Mouse (Mus musculus) lung, embryonic 15.5 days (tissue): ENCODE measurements around the gene Atp11c. TPM values are rescaled to one million over a fixed set of nuclear protein-coding genes. Genes with fewer than 3 reads are reported as not detected.

Source experiments
- ATAC-seq: fragments of 200-750 bp; cut with Nextera tagmentation; 2 replicates; pipeline ENCODE4 v1.8.0; 2017; ENCODE audit warnings: moderate number of reproducible peaks, borderline replicate concordance; ENCODE audit not compliant: low FRiP score, low TSS enrichment; ENCODE audit errors: extremely low read depth
- H3K27ac ChIP-seq: fragments of 300-500 bp; sonication (generic); 2 replicates; pipeline ENCODE4 v1.5.1; 2015; ENCODE audit warnings: moderate library complexity, mild to moderate bottlenecking, inconsistent platforms
- H3K27me3 ChIP-seq: fragments of 300-500 bp; sonication (generic); 2 replicates; pipeline ENCODE4 v1.6.1; 2015; ENCODE audit warnings: inconsistent platforms
- H3K36me3 ChIP-seq: fragments of 300-500 bp; sonication (generic); 2 replicates; pipeline ENCODE4 v1.6.1; 2015; ENCODE audit warnings: inconsistent platforms
- H3K4me1 ChIP-seq: fragments of 300-500 bp; sonication (generic); 2 replicates; pipeline ENCODE4 v1.6.1; 2015; ENCODE audit warnings: inconsistent platforms
- H3K4me2 ChIP-seq: fragments of 300-500 bp; sonication (generic); 2 replicates; pipeline ENCODE4 v1.6.1; 2015; ENCODE audit warnings: inconsistent platforms, mild to moderate bottlenecking, moderate library complexity
- H3K4me3 ChIP-seq: fragments of 300-500 bp; sonication (generic); 2 replicates; pipeline ENCODE4 v1.5.1; 2015; ENCODE audit warnings: mild to moderate bottlenecking, inconsistent platforms
- H3K9ac ChIP-seq: fragments of 300-500 bp; sonication (generic); 2 replicates; pipeline ENCODE4 v1.6.1; 2015; ENCODE audit warnings: inconsistent platforms
- H3K9me3 ChIP-seq: fragments of 300-500 bp; sonication (generic); 2 replicates; pipeline ENCODE4 v1.6.1; 2016; ENCODE audit warnings: inconsistent platforms
- WGBS: fragments of 180-500 bp; shearing (Covaris S2); methylation state at CpG from one replicate; pipeline ENCODE4 v1.1.7; 2015; 5-methylcytosine and 5-hydroxymethylcytosine counted together
- polyA plus RNA-seq: library from polyadenylated mRNA; unstranded; fragments of >200 nt; fragmentation: Nextera tagmentation; extraction: Ambion mirVana; gene quantifications from 2 replicates; pipeline ENCODE4 v1.2.1, GENCODE M21; 2015

Atp11c gene
- polyA plus RNA-seq, 1 experiment from 2014 or later = 7.8 TPM

DNA sequence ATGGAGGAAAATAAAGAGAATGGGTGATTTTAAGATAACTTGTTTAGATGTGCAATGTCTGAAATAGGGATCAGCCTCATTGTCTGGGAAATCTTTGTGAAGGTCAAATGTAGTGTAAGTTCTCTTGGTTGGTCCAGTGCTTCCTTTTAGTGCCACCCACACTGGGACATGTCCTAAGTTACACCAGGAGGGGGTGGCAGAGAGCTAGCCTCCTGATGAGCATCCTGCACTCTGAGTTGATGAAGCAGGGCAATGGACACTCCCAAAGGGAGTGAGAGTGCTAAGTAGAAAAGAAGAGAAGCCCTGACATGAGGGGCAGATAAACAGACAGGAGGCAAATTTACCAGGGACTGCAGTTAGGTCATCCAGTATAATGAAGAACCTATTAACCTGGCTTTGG is 88.5 kb downstream of the Atp11c start:
- Histone ChIP-seq H3K27me3 (no peaks in the 10 kb centered on the region), H3K36me3 (no peaks in the 10 kb centered on the region), H3K27ac (no peak overlapping the region), H3K4me2 (no peak overlapping the region), H3K4me3 (no peak overlapping the region), H3K9me3 (no peaks in the 10 kb centered on the region), H3K9ac (no peak overlapping the region), H3K4me1 (no peaks in the 10 kb centered on the region)
- no peak for ATAC-seq

DNA sequence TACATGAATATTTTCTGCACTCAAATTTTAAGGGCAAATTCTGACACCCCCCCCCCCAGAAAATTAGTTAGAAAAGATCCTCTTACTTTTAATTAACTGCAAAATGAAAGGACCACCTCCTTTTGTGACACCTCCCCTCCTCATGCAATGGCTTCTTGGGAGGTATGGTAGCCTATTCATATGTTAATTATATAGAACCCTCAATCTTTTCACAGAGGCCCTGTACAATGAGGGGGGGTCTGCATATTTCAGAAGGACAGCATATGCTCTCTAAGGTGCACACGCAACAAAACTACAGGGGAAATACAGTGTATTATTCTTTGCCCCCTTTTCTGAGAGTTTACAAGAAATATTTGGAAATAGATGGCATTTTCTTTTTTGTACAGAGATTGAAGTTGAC is 94.7 kb downstream of the Atp11c start:
- Histone ChIP-seq H3K27me3 (no peaks in the 10 kb centered on the region), H3K27ac (no peak overlapping the region), H3K4me2 (no peak overlapping the region), H3K4me3 (no peak overlapping the region), H3K9ac (no peak overlapping the region), H3K9me3 (no peaks in the 10 kb centered on the region), H3K36me3 (no peaks in the 10 kb centered on the region), H3K4me1 (no peaks in the 10 kb centered on the region)
- ATAC-seq = no peak
- WGBS = 85% methylated on average over 1 of the region's 1 CpGs

DNA sequence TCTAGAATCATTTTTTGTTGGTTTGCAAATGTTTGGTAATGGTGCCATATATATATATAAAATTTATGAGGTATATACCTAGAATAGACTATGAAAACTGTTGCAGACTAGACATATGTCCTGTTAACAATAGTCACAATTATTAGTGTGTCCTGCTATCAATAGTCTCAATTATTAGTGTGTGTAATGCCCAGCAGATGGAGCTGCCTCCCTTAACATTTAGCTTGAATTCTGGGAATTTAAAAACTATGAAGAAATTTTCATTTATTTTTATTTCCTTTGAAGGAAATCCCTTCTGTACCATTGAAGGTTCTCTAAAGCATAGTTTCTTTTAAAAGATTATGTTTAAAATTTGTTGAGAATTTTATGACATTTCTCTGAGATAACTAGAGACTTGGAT is 97.2 kb downstream of the Atp11c start:
- no peaks in the 10 kb centered on the region for H3K9me3 ChIP-seq
- no peak overlapping the region for H3K4me2 ChIP-seq
- ATAC-seq = no peak
- H3K27ac ChIP-seq = no peak overlapping the region
- no peaks in the 10 kb centered on the region for H3K36me3 ChIP-seq
- no peak overlapping the region for H3K9ac ChIP-seq
- H3K4me3 ChIP-seq = no peak overlapping the region
- H3K4me1 ChIP-seq = no peaks in the 10 kb centered on the region
- H3K27me3 ChIP-seq = no peaks in the 10 kb centered on the region

DNA sequence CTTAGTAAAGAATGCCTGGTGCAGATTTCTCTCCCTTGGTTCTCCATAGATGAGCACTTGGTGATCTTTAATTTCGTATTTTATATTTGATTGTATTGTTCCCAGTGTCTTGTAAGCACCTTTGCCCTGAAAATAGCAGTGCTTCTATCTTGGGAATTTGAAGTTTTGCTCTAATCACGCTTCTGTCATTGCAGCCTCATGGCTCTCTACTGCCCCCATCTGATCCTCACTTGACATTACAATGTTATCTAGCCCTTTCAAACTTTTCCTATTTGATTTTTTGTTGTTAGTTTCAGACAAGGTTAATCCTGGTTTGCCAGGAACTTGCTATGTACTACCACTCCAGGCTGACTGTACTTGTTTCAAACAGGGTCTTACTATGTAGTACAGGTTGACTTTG is 128.7 kb downstream of the Atp11c start:
- no peak overlapping the region for H3K4me3 ChIP-seq
- no peaks in the 10 kb centered on the region for H3K27me3 ChIP-seq
- H3K36me3 ChIP-seq = no peaks in the 10 kb centered on the region
- H3K27ac ChIP-seq = no peak overlapping the region
- no peaks in the 10 kb centered on the region for H3K9me3 ChIP-seq
- ATAC-seq = no peak
- no peaks in the 10 kb centered on the region for H3K4me1 ChIP-seq
- H3K4me2 ChIP-seq = no peak overlapping the region
- WGBS = 3% methylated on average over 2 of the region's 2 CpGs
- H3K9ac ChIP-seq = no peak overlapping the region

GRCm38 (mm10) chrX:60414563-60415111 is 177.9 kb downstream of the Atp11c start:
- H3K36me3 ChIP-seq = no peaks in the 10 kb centered on the region
- H3K4me1 ChIP-seq = no peaks in the 10 kb centered on the region
- no peaks in the 10 kb centered on the region for H3K9me3 ChIP-seq
- no peak for ATAC-seq
- WGBS = 69% methylated on average over 4 of the region's 4 CpGs
- no peaks in the 10 kb centered on the region for H3K27me3 ChIP-seq
- H3K9ac ChIP-seq = no peak overlapping the region
- H3K4me3 ChIP-seq = no peak overlapping the region
- no peak overlapping the region for H3K4me2 ChIP-seq
- no peak overlapping the region for H3K27ac ChIP-seq

DNA sequence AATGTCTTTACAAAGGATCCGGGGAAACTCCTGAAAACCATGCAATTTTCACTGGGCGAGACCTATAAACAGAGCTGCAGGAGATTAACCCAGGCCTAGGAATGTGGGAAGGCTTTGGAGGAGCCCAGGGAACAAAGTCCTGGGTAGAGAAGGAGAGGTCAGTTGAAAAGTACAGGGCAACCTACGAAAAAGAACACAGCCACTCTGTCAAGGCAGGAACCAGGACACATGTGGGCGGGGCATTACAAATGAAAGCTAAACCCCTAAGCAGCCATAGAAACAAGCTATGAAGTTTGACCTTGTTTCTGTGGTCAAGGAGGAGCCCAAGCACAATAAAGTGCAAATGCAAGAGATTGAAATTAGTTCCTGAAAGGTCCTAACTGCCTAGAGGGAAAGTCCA is 186.8 kb downstream of the Atp11c start:
- no peak overlapping the region for H3K4me2 ChIP-seq
- WGBS = 70% methylated on average over 4 of the region's 4 CpGs
- H3K27ac ChIP-seq = no peak overlapping the region
- H3K27me3 ChIP-seq = no peaks in the 10 kb centered on the region
- H3K4me3 ChIP-seq = no peak overlapping the region
- no peaks in the 10 kb centered on the region for H3K4me1 ChIP-seq
- H3K9ac ChIP-seq = no peak overlapping the region
- H3K36me3 ChIP-seq = no peaks in the 10 kb centered on the region
- no peaks in the 10 kb centered on the region for H3K9me3 ChIP-seq
- no peak for ATAC-seq

GRCm38 (mm10) chrX:60404668-60405044 is 187.8 kb downstream of the Atp11c start:
- Histone ChIP-seq H3K4me3 (peak overlapping the region; percentile 64), H3K27me3 (no peaks in the 10 kb centered on the region), H3K9ac (peak overlapping the region; percentile 84), H3K4me1 (no peaks in the 10 kb centered on the region), H3K36me3 (no peaks in the 10 kb centered on the region), H3K27ac (peak overlapping the region; percentile 95), H3K4me2 (peak overlapping the region; percentile 40), H3K9me3 (no peaks in the 10 kb centered on the region)
- peak; percentile 94 for ATAC-seq
- WGBS = 11% methylated on average over 17 of the region's 17 CpGs

GRCm38 (mm10) chrX:60403764-60404667 is 188.5 kb downstream of the Atp11c start:
- Histone ChIP-seq H3K9ac (peak overlapping the region; percentile 84), H3K4me1 (no peaks in the 10 kb centered on the region), H3K27ac (peak overlapping the region; percentile 95), H3K27me3 (no peaks in the 10 kb centered on the region), H3K36me3 (no peaks in the 10 kb centered on the region), H3K9me3 (no peaks in the 10 kb centered on the region), H3K4me2 (peak overlapping the region; percentile 68), H3K4me3 (peak overlapping the region; percentile 64)
- WGBS = 12% methylated on average over 52 of the region's 126 CpGs
- ATAC-seq = peak; percentile 90

- Histone ChIP-seq H3K27me3 (no peaks in the 10 kb centered on the region), H3K27ac (peak overlapping the region; percentile 47), H3K4me2 (peak overlapping the region; percentile 68), H3K9ac (peak overlapping the region; percentile 52), H3K4me3 (peak overlapping the region; percentile 64), H3K4me1 (no peaks in the 10 kb centered on the region), H3K36me3 (no peaks in the 10 kb centered on the region), H3K9me3 (no peaks in the 10 kb centered on the region)
- WGBS = 25% methylated on average over 42 of the region's 46 CpGs
- no peak; the same call in 1 of the 2 replicates for ATAC-seq
Measured at GRCm38 (mm10) chrX:60403062-60403763, 189.3 kb downstream of the Atp11c start.

GRCm38 (mm10) chrX:60394292-60394691 is 198.2 kb downstream of the Atp11c start:
- no peak for ATAC-seq

DNA sequence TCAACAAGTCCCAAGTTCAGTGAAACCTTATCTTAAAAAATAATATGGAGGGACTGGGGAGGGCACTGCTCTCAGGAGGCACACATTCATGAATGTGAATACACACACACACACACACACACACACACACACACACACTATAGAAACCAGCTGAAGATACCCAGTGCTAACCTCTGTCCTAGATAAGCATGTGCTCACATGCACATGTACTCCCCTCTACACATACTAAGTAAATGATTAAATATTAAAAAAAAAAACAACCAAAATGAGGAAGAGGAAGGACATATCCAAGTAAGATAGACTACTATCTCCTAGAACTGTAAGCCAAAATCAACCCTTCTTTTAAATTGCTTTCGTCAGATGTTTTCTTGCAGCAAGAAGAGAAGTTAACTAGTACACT is 205.6 kb downstream of the Atp11c start:
- Histone ChIP-seq H3K4me3 (no peak overlapping the region), H3K27ac (no peak overlapping the region), H3K9ac (no peak overlapping the region), H3K4me1 (no peaks in the 10 kb centered on the region), H3K36me3 (no peaks in the 10 kb centered on the region), H3K4me2 (no peak overlapping the region), H3K27me3 (no peaks in the 10 kb centered on the region), H3K9me3 (no peaks in the 10 kb centered on the region)
- ATAC-seq = no peak
- 78% methylated on average over 1 of the region's 1 CpGs for WGBS

More at GRCm38 (mm10) chrX:60394292-60394691, 198.2 kb downstream of the Atp11c start:
- Histone ChIP-seq H3K36me3 (no peaks in the 10 kb centered on the region), H3K4me3 (no peak overlapping the region), H3K27ac (no peak overlapping the region), H3K4me2 (no peak overlapping the region), H3K9ac (no peak overlapping the region), H3K9me3 (no peaks in the 10 kb centered on the region), H3K27me3 (no peaks in the 10 kb centered on the region), H3K4me1 (no peaks in the 10 kb centered on the region)
- 68% methylated on average over 4 of the region's 4 CpGs for WGBS

DNA sequence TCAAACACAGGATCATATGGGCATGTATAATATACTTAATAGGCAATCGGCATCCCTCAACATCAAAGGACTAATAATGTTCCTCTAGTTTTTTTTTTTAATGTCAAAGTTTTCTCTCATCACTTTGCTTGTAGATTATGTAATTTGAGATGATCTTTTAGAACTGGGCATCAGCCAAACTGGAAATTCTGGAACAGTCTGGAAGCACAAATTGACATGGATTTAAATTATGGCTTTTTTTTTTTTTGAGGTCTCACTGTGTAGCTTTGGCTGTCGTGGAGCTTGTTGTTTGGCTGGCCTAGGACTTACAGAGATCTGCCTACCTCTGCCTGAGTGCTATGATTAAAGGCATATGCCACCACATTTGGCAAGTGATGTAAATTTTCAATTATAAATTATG is 210.8 kb downstream of the Atp11c start:
- Histone ChIP-seq H3K4me3 (no peak overlapping the region), H3K27ac (no peak overlapping the region), H3K9me3 (no peaks in the 10 kb centered on the region), H3K36me3 (no peaks in the 10 kb centered on the region), H3K4me2 (no peak overlapping the region), H3K4me1 (no peaks in the 10 kb centered on the region), H3K9ac (no peak overlapping the region), H3K27me3 (no peaks in the 10 kb centered on the region)
- ATAC-seq = no peak
- 56% methylated on average over 2 of the region's 2 CpGs for WGBS
